Mouse (Mus musculus) liver, adult 2 months (tissue): Measurements from ENCODE around the gene Pphln1.

Experiments
- CTCF ChIP-seq: fragments of 200-500 bp; IDR thresholded peaks from 2 replicates; pipeline ENCODE4 v1.5.1; 2011; ENCODE audit warnings: low read depth, low read length, control low read depth
- POLR2A ChIP-seq: fragments of 200-500 bp; IDR thresholded peaks from 2 replicates; pipeline ENCODE4 v1.6.1; 2011; ENCODE audit warnings: low read length, control low read depth; ENCODE audit not compliant: insufficient read depth; ENCODE audit errors: extremely low read depth

DNA sequence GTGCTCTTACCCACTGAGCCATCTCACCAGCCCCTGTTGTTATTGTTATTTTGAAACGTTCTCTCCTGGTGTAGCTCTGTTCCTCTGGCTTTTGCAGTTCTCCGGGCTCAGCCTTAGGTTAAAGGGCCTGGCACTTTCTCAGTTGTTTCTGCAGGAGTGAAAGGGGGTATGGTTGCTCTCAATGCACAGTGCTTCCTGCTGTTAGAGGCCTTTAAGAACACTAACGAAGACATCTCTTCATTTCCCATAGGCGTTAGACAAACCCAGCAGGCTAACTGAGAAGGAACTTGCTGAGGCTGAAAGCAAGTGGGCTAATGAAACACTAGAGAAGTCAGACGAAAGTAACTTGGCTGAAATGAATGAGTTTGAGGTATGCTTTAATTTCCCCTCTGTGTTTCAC, 61.3 kb downstream of the Pphln1 start:
- TF ChIP-seq CTCF (no peak), POLR2A (no peak)
